Mouse (Mus musculus) ovary, postnatal 10 days (tissue): ENCODE measurements around the gene Eno3.

Source experiments
- DNase-seq: peaks from one replicate; pipeline ENCODE4 v3.0.0; 2022; ENCODE audit warnings: low spot score

Eno3 gene

GRCm38 (mm10) chr11:70644564-70645103 lies 12.4 kb upstream of the Eno3 start:
- DNase-seq: no peak

- no peak for DNase-seq
Observed at GRCm38 (mm10) chr11:70645461-70646258, 11.3 kb upstream of the Eno3 start.

DNA sequence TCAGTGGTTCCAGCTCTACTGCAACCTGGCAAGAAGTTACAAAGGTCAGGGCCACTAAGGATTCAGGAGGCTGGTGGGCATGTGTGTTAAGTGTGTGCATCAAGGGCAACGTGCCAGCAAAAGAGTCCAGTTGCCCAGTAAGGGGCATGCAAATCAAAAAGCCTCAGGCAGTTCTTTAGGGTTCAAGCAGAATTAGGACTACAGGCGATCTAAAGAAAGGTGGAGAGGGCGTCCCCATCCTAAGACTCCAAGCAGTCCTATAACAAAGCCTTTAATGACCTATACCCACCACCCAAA lies 10.8 kb upstream of the Eno3 start:
- DNase-seq: no peak

DNA sequence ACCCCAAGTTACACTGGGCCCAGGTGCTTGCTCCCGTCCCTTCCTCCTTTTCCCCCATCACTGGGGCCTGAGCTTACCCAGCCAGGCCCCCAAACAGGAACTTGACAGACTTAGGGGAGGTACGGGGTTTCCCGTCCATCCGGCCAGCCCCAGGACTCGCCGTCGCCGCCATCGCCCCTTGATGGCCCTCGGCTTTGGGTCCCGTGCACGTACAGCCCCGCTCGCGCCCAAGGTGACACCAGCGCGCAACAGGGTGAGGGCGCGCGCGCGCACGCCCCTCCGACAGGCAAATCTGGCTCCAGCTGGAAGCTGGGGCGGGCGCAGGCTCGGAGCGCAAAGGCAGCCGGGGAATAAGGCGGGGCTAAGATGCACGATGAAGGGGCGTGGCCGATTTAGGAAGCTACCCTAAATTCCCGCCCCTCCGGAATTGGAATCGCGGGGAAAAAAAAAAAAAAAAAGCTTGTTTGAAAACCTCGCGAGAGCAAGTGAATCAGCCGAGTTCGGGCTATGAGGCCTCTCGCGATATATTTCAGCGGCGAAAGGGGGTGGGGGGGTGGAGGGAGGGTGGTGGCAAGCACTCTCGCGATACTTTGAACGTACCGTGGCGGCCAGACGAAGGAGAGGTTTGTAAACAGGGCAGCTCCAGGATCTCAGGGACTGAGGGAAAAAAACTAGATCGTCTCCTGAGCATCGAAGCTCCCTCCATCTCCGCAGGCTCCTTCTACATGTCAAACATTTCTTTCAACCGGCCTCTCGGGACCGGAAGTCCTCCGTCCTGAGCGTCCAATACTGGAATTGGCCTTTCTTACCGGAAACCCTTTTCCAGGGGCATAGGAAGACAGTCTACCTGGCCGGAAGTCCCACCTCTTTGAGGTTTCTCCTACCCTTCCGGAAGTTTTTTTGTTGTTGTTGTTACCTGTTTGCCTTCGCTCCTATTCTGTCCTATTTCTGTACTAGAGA lies 10.0 kb upstream of the Eno3 start, which contains the start of the genes Rnf167 and Slc25a11:
Rnf167 (plus strand) TSS at position 545 of the 960 bp plus-strand sequence.
Slc25a11 (minus strand) TSS at position 789 of the 960 bp plus-strand sequence.
- DNase-seq: peak; percentile 78

GRCm38 (mm10) chr11:70647716-70648420 lies 9.1 kb upstream of the Eno3 start:
- no peak for DNase-seq

GRCm38 (mm10) chr11:70648512-70648911 lies 8.5 kb upstream of the Eno3 start:
- no peak for DNase-seq

GRCm38 (mm10) chr11:70649185-70649734 lies 7.7 kb upstream of the Eno3 start:
- DNase-seq: no peak

GRCm38 (mm10) chr11:70650322-70651175 lies 6.5 kb upstream of the Eno3 start:
- DNase-seq: no peak

DNA sequence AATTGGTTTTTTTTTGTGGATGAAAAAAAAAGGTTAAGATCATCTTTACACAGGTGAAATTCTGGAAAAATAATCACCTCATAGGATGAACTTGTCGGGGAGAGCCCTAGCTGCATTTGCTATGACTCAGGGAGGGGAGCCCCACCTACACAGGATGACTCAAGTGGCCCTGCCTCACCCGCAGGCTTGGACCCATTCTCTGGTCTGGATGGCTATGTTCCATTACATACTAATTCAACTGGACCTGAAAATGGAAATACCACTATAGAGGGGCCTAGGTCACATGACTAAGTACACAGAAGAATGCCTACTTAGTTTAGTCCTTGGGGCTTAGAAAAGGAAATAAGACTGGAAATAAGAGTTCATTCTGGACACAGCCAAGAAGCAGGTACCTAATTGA lies 5.6 kb upstream of the Eno3 start:
- no peak for DNase-seq

DNA sequence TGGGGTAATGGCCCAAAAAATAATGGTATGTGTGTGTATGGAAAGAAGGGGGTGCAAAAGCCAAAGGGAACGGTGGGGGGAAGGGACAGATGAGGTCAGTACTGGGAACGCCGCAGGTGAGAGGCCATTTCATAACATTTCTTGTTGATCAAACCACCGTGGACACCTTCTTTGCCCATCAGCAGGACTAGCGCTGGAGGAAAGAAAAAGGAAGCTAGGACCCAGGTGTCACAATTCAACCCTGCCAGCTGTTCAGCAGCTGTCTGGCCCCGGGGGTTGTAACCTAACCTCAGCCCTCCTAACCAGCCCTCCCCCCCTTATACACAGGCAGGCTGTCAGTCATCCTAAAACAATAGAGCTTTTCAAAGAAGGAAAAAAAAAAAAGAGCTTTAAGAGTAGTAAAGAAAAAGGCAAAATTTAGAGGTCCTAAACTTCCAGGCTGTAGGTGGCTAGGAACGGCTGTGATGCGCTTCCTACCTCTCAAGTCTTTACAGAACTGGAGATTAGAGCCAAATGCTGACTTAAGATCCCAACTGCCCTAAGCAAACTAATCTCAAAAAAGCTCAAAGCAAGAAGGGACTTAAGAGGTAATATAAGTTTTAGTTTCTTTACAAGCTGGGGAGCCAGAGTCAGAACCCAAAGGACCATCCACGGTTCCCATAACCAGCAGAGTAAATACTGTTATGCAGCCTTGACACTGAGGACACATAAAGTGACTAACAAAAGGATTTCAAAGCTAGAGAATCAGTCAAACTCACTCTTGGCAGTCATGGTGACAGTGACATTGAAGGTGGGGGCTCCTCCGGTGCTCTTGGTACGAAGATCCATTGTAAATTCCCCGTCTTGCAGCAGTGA lies 4.7 kb upstream of the Eno3 start:
- no peak for DNase-seq

DNA sequence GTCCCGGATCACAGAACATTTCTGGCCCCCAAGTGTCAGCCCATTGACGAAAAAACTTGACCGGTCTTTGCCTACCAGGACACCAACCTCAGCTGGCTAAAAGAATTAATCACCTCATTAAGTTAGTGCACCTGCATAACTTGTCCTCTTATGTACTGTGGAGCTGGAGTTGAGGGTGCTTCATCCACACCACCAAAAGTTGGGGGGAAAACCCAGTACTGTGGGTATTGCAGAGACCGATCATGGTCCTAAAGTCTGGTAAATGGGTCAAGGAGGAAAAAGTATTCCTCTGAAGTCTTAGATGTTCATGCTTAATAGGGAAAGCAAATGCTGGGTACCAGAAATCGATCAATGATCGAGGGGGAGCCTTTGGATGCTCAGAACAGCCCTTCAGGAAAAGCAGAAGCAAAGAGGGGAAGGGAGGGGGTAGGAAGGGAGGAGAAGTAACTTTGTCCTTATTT lies 4.1 kb upstream of the Eno3 start:
- DNase-seq: no peak

DNA sequence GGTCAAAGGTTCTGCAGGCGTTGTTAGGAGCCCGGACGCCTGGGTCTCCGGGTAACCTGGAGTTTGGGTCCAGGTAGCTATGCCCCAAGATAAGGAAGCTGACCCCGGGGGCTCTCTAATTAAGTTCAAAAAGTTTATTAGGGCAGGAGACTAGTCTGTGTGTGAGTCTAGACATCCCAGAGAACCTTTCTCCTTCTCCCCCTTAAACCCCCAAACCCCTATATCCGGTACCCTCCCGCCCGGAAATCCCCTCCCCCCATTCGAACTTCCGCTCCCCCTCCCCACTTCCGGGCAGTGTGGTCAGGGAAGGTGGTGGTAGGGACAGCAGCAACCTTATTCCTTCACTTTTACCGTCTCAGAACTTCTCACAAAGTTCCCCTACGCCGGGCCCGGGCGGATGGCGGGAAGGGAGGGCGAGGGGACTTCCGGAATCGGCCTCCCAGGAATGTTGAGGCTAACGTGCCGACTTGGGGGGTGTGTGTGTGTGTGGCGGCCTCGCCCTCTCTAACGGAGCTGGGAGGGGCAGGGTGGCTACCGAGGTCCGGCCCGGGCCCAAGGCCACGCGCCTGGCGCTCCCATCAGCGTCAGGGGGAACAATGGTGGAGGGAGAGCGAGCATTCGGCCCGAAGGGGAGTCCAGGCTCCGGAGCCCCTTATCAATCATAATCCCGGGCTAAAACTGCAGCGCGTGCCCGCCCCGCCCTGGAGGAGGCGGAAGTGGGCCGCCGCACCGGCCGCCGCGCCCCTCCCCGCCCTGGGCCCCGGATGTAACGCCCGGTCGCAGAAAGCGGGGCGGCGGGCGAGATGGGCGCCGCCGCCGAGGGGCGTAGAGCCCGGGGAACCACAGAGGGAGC lies 3.4 kb upstream of the Eno3 start:
- peak; percentile 58 for DNase-seq

GRCm38 (mm10) chr11:70654198-70654922 lies 2.6 kb upstream of the Eno3 start, which contains the start of gene Pfn1:
Gene Pfn1 (minus strand): TSS chr11:70654644.
- peak; percentile 62 for DNase-seq

DNA sequence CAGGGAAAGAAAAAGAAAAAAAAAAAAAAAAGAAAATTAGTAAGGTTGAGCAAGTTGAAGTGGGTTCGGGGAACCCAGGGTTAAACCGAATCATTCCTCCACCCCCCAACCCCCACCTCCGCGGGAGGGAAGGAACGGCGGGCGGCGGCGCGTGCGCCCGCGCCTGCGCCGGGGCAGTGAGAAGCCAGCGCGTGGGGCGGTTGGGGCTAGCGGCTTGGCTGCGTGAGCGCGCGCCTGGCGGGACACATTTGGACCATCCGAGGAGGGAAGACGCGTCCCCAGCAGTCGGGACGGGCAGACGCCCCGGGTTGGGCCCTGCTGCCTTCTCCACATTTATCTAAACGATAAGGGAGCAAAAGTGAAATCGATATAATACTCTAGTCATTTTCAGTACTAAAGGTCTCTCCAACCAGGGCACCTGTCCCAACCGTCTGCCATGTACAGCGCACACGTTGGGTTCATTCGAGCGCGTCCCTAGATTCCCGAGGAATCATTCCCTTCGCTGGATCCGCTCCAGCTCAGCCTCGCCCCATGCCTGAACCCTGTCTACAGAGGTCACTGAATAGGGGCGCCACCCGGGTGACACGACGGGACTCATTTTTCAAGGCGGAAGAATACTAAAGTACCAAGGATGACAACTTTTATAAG lies 2.0 kb upstream of the Eno3 start:
- DNase-seq: peak; percentile 62

DNA sequence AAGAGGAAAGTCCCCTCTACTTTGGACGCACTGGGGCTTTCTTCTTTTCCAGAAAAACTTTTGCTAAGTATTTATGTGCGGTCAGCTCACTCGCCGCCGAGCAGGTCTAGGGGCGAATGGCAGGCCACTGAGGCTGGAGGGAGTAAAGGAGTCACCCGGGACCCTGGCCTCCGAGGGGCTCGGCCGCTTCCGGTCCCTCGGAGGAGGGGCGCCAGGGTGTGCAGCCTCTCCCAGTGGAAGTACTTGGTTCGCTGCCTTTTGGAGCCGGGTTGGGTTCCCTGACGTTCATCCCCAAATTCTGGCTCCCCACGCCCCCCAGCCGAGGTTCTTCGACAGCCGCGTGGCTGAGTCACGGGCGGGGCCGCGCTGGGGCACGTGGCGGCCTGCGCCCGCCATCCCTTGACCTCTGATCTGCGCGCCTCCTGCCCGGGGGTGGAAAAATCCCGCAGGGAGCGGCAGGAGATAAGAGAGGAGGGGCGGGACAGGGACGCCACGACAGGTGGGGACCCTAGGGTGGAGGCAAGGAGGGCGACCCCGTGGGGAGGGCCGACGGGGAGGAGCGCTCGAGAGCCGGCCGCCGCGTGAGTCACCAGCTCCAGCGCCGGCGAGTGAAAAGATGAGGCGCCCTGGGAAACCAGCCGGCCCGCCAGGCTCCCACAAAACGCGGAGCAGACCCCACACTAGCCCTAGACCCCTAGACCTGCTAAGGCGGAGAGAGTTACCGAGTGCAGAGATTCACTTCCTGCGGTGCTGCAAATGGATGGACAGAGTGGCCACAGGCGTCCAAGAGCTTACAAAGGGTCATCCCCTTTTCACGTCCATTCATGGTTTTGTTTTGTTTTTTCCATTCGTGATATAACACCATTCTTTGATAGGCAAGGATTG lies 1.2 kb upstream of the Eno3 start:
- DNase-seq: peak; percentile 48

- no peak for DNase-seq
Observed at GRCm38 (mm10) chr11:70656456-70656927, 510 bp upstream of the Eno3 start.
